Mouse (Mus musculus): Measurements from ENCODE around the gene Mmp23.
"Not testable (repeated sequence)": the region's sequence is repeated elsewhere in the genome, so short reads cannot be mapped to it uniquely, and the experiment has no call there.

Mmp23 gene

DNA sequence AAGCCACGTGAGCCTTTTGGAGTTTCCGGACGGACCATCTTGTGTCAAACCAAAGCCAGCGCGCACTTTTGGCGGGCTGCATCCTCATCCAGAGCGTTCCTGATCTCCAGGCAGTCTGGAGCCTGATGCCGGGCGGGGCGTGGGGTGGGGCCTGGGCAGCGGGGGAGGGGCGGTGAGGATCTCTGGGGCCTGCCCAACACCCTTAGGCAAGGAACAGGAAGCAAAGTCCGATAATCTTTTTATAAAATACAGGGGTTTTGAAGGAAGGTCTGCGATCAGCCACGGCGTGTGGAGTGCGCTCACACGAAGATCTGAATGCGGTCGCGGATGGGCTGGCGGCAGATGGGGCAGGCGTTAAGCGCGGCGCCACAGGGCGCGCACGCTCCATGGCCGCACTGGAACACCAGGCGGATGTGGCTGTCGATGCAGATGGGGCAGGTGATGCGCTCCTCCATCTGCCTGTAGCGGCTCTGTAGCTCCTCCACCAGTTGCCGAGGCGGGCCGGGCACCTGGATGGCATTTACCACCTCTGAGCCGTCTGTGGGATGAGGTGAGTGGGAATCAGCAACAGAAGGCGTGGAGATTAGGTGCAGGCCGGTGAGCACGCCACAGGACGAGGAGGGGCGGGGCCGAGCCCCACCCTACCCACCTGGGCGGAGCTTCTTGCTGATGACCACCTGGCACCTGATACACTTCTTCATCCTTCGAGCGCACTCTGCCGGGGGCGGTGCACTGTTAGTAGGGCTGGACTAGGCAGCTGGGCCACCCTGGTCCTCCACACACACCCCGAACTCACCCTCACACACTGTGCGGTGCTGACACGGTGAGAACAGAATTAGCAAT lies 1.5 kb upstream of the Mmp23 start:
- in situ Hi-C loops (cut with MseI, MboI) = no loop called here

DNA sequence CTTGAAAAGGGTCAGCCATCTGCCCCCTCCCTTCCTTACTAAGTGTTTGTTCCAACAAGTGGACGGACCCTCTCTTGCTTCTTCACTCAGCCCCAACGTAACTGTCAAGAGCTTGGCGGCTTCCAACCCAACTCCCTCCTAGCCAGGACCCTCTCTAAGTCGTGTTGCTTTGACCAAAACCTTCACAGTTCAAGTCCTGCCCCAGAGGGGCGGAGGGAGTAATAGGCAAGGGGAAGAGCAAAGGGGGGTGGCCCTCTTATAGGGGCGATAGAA lies 935 bp upstream of the Mmp23 start:
- in situ Hi-C loops (cut with MseI, MboI) = no loop called here

DNA sequence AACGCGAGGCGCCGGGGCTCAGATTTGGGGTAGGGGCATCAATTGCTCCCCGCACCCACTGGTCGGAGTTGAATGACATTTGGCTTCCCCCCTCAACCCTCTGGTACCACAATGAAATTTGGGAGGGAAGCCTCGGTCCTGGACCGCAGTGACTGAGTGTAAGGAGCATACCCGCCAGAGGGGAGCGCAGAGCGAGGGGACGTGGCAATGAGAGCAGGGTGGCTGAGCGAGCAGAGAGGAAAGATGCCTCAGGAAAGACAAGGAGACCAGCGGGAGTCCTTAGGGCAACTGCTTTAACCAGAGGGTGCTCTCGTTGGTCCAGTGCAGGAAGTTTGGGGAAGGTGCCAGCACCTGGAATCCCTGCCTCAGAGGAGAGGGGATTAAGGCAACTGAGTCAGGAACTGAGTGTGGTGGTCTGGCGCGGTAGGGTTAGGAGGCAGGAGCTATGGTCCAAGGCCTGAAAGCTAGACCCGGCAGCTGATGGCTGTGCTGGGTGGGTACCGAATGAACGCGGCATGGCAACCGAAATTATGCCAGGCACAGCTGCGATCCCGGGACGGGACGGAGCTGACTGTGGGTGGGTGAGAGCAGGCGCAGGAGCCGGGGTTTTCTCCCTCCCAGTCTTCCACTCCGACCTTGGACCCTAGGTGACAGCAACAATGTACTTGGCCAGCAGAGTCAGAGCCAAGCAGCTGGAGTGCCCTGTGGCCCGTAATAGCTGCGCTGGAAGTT lies 433 bp upstream of the Mmp23 start:
- in situ Hi-C loops (cut with MseI, MboI) = no loop called here

DNA sequence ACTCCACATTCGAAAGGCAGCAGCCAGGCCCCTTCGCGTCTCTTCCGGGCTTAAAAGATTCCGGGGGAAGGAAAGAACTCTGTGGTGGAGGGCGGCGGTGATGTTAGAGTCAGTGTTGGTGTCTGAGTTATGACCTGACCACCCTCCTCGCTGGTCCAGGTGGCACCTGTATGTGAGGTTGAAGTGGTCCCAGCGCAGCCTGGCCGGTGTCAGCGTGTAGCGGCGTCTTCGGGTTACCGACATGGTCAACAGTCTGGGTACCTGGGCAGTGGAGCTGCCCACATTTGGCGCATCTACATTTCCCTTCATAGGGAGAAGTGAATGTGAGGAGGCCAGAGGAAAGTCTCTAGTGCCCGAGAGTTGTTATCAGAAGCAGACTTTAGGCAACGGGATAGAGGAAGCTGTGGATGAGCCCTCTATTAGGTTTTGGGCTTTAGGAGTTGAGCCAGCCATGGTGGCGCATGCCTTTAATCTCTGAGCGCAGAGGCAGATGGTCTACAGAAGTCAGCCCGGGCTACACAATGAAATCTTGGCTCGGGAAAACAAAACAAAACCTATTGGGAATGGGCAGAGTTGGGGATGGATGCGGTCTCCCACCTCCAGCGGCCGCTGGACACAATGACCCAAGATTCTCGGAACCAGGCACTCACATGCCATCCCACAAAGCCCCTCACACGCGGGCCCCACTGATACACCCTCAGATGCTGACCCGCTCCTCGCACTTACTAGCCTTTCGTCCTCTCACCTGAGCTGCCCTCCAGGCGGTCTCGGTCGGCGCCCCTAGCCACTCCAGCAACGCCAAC lies 700 bp downstream of the Mmp23 start:
- in situ Hi-C loops (cut with MseI, MboI) = no loop called here

DNA sequence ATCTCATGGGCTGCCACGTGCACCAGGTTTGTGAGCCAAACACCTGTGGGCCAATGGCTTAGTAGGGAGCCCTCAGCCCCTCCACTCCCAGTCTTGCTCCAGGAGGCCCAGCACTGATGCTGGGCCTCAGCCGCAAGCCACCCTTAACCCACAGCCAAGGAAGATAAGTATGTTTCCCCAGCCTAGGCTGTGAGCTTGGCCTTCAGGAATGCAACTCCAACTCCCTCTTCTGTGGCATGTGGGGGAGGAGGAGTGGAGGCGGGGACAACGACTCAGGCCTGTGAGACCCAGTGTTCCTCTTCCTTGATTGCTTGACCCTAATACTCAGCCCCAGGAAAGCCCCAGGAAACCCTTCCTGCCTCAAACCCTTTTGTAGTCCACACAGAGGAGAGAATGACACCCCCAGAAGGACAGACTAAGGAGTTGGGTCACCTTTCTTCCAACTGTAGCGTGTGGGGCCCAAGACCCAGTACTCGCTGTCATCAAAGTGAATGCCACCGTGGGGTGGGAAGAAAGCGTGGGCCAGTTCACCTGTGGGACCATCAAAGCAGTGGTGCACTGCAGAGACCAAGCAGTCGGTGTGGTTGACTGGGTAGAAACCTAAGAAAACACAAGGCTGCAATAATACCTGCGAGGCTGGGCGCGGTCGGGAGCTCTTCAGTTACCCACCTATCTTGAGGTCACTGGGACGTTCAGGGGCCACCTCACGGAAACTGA lies 1.5 kb downstream of the Mmp23 start:
- in situ Hi-C loops (cut with MseI, MboI) = no loop called here

DNA sequence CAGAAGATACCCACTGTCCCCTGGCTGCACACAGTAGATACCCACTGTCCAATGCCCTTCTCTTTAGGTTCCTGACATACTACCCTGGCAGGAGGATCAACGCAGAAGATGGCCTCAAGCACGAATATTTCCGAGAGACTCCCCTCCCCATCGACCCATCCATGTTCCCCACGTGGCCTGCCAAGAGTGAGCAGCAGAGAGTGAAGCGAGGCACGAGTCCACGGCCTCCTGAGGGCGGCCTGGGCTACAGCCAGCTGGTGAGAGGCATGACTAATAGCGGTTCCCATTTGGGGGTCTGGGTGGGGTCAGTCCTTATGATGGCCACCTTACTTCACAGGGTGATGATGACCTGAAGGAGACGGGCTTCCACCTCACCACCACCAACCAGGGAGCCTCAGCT lies 3.8 kb downstream of the Mmp23 start:
- in situ Hi-C loops (cut with MseI, MboI) = no loop called here

DNA sequence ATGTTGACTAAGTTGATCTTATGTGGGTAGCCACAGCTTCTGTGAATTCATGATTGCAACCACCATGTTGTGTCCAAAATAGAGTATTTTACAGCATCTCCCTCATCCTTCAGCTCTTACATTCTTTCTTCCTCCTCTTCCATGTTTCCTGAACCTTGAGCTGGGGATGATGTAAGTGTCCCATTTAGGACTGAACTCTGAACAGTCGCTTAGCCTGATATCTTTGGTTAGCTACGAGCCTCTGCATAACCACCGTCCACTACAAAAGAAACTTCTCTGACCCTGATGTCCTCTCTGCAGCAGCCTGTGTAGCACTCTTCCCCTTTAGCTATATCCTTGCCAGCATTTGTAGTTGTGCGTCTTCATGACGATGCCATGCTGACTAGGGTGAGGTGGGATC lies 7.5 kb downstream of the Mmp23 start:
- in situ Hi-C loops (cut with MseI, MboI) = no loop called here

DNA sequence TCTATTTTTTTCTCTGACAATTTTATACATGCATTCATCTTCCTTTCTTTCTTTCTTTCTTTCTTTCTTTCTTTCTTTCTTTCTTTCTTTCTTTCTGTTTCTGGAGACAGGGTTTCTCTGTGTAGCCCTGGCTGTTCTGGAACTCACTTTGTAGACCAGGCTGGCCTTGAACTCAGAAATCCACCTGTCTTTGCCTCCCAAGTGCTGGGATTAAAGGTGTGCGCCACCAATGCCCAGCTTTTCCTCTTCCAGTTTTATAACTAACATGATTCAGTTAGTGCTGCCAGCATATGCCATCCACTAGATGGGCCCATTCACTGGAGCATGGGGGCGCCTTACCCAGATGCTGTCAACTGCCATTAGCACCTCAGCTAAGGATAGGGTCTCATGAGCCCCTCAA lies 7.9 kb downstream of the Mmp23 start, which contains the start of gene Gm10563:
Gene Gm10563, minus strand, starts transcription at position 101 of the 400 bp plus-strand sequence.
- in situ Hi-C loops (cut with MseI, MboI) = not testable (repeated sequence)

DNA sequence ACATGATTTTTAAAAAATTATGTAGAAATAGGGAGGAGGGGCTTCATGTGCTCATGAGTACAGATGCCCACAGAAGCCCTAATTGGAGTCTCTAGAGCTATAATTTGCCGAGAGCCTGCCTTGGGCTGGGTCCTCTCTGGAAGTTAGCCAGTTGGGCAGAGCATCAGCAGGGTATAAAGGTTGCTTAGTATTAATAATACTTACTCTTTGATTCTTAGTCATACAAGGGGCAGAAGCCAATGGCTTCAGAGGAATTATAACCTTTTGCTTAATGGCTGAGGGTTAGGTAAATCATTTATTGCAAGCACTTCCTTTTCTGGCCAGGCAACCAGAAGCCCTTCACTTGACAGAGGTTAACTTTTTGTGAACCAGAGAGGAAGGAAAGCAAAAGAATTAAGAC lies 9.7 kb downstream of the Mmp23 start:
- in situ Hi-C loops (cut with MseI, MboI) = no loop called here

DNA sequence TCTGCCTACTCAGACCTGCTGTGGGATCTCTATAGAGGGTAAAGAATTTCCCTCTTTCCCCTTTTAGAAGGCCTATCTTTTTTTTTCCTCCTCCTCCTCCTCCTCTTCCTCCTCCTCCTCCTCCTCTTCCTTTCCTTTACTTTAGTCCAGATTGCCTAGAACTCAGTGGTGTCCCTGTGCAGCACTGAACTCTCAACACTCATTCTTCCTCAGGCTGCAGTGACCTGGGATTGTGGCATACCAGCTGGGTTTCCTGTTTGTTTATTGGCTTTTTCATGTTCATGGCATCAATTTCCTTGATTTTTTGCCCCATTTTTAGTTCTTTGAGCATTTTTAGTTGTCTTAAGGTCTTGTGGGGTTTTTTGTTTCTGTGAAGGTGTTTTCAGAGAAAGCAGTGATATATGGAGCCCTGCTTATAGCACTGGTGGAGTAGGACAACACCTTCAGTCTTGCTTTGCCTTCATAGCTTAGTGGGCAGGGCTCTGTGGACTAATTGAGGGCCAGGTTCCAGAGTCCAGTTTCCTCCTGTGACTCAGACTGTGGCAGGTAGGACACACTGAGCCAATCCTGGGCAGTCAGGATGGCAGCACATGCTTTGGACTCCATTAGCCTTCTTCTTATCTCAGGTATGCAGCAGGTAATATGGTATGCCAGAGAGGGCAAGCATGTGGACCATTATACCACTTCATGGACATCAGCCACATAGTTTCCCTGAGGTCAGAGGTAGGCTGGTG lies 17.3 kb downstream of the Mmp23 start:
- in situ Hi-C loops (cut with MseI, MboI) = no loop called here

DNA sequence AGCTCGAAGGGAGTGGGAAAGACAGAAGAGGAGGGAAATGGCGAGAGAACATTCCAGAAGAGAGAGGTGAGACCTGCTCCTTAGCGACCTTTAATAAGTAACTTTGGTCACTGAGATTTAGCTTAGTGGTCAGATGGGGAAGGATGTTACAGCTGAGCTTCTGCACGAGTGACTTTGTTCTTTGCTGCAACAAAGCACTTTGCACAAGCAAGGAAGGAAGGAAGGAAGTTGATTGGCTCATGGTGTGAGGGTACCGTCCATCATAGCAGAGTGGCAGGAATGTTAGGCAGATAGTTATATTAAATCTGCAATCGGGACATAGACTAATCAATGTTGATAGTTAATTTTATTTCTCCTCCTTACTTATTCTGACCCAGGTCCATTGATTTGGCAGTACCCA lies 22.9 kb downstream of the Mmp23 start:
- in situ Hi-C loops (cut with MseI, MboI) = no loop called here

DNA sequence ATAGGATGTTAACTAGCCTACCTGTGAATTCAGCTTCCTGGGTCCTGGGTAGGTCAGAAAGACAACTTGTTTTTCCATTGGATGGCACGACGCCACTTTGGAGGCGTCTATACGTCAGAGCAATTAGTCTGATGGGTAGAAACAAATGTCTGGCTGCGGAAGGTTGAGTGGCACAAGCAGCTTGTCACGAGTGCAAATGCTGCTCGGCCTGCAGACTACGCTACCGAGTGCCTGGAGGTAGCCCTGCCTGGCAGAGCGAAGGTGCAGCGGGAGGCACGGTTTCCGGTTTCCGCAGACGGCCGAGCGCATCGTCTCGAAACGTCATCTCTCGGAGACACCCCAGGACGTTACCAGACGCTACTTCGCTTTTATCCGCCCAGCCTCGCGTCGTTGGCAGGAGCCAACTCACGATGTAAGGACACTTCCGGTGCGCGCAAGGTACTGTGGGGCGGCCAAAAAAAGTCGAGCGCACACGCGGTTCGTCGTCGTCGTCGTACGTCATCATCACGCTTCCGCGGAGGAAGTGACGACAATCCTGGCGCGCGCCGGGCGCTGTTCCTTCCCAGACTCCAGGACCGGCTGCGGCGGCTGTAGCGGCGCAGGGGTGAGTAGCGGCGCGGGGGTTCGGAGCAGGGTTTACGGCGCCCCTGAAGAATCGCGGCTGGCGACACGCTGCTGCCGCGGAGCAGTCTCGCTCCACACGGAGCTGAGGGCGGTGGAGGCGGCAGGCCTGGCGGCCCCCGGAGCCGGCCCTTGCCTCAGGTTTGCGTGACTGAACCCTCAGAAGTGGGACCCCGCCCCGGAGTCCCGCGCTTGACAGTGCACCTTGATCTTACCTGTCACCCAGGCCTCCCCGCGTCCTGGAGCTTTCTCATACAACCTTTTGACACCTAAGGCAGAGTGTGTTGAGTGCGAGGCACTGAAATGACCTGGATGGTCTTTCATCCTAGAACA lies 28.6 kb downstream of the Mmp23 start, which contains the start of gene Cdk11b:
Gene Cdk11b, plus strand, starts transcription at position 517 of the 954 bp plus-strand sequence.
- in situ Hi-C loops (cut with MseI, MboI) = no loop called here

DNA sequence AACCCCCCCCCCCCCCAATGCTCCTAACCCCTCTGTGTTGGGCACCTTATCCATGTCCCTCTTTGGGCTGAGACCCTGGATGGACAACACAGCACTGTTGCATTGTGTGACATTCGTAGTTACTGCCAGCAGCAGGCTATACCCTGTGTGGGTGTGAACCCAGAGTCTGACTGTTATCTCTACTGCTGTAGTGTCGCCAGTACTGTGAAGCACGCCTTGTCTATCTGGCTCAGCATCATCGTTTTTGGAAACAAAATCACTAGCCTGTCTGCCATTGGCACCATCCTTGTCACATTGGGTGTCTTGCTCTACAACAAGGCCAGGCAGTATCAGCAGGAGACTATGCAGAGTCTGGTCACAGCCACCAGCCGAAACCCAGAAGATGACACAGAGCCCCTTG lies 34.9 kb downstream of the Mmp23 start:
- in situ Hi-C loops (cut with MseI, MboI) = no loop called here

DNA sequence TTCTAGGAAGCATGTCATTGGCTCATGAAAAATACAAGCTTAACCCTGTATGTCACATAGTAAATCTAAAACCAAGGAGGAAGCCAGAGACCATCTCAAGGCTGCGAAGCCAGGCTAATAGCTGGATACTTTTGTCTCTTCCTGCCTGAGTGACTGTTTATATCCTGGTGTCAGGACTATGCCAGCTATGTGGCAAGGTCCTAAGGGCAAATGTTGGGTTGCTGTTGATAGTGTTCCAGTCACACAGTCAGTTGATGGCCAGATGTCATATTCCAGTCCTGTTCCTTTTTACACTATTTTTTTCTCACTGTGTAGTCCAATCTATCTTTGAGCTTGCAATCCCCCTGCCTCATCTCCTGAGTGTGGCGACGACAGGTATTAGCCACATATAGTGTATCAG lies 39.9 kb downstream of the Mmp23 start:
- in situ Hi-C loops (cut with MseI, MboI) = no loop called here

DNA sequence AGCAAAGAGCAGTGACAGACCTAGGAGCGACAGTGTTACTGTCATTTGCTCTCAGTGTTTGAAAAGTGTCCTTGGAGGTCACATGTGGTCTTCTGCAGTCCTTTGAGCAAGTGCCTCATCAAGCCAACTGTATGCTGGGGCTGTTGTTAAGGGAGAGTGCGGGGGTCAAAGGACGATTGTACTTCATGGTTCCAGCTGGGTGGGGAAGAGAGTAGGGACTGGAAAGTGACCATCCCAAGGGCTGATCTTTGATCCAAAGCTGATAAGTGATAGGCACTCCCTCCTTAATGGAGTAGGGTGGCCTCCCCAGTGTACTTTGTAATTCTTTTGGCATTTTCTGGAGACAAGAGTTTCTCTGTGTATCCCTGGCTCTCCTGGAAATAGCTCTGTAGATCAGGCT lies 41.3 kb downstream of the Mmp23 start:
- in situ Hi-C loops (cut with MseI, MboI) = no loop called here

DNA sequence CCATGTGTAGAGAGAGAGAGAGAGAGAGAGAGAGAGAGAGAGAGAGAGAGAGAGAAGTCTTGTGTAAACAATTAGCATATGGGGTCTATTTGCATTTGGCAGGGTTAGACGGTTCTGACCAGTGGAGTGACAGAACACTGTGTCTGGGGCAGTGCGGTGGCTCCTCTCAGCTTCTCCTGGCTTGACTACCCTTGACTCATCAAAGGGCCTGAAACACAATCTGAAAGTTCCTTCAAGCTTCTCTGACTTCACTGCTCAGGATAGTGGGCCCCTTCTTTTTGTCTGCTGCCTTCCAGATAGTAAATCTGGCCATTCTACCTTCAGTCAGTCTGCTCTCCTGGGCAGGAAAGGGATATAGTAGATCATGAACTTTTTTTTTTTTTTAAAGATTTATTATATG lies 46.4 kb downstream of the Mmp23 start:
- in situ Hi-C loops (cut with MseI, MboI) = no loop called here

DNA sequence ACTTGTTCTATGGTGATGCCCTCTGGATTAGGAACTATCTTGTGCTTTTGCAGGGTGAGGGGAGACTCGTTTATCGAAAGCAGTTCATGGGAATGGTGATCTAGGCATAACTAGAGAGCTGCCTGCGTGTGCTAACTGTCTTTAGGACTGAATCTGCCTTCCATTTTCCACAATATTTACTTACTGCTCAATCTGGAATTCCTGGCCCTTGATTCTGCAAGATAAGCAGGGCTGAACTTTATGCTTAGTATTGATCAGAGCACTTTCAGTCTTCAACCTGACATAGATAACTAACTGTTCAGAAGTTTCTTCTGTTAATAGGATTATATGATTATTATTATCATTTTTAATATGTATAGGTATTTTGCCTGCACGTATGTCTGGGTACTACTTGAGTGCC lies 48.1 kb downstream of the Mmp23 start:
- in situ Hi-C loops (cut with MseI, MboI) = no loop called here

DNA sequence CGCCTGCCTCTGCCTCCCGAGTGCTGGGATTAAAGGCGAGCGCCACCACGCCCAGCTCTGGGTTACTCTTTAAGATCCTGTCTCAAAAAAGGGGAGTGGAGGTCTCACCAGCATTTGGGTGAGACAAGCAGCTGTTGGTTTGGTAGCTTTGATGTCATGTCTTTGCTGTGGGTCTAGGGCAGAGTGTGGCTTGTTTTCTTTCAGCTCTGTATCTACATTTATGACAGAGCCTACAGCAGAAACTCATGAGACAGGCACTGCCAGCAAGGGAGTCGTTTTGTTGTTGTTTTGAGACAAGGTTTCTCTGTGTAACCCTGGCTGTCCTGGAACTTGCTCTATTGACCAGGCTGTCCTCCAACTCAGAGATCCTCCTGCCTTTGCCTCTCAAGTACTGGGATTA lies 49.4 kb downstream of the Mmp23 start:
- in situ Hi-C loops (cut with MseI, MboI) = no loop called here

DNA sequence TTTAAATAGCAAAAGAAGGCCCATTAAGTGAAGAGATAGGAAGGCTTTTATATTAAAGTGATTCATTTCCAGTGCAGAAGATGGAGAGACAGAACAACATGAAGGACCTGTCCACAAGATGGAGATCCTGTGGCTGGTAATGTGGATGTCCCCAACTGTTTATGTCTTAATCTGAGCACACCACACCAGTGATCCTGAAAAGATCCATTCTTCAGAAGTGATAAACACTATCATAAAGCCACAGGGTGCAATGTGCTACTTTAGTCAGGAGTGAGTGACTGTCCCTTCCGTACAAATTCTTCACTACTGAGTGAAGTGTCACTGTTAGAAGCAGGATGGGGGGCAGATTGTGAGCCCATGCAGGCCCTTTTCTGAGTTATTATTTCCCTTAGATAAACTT lies 50.4 kb downstream of the Mmp23 start:
- in situ Hi-C loops (cut with MseI, MboI) = no loop called here

DNA sequence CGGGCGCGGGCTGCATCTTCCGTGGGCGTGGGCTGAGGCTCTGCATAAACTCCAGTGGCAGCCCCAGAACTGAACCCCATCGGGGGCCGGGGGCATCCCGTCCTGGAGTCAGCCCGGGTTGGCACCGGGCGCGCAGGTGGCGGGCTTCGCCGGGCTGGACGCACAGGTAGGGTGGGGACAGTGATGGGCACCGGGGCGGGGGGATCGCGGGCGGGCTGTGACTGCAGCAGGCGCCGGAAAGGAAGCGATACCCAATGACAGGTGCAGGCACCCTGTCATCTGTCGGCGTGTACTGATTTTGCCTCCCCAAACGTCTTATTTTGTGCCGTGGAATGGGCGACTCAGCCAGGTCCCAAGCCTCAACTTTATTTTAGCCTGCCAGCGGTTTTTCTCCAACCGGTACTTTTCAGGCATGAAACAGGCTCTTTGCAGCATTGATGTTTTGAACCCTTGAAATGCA lies 51.2 kb downstream of the Mmp23 start:
- in situ Hi-C loops (cut with MseI, MboI) = no loop called here

Data from mouse trophoblast stem cell (cell line).